Comparison of ENCODE assay signal across 19 mouse cellular contexts in genomic region chr17:46574535-46574934, GRCm38 (mm10). TPM values are rescaled to one million over a fixed set of nuclear protein-coding genes. Genes with fewer than 3 reads are reported as not detected.
A peak's percentile ranks its signal among the peaks of the same experiment; 100 is the strongest.
DNase-seq lines count a peak whose midpoint lies in the region; ATAC-seq lines count a peak whose summit lies in the region.
"Had no signal": no experiment of that assay in that cellular context is flagged by ENCODE, and none has a peak within 500 bp of the region (broad histone marks: within the 10 kb centered on the region; RNA-seq: fewer than 3 reads in every experiment).

No protein-coding gene starts in this region.

- 96% methylated on average over 7 of the region's 7 CpGs for WGBS in forebrain, embryonic 12.5 days

- ATAC-seq in forebrain, embryonic 12.5 days (ENCODE audit: low FRiP score) = no peak
- ATAC-seq: CD4-positive, CD25-positive, alpha-beta regulatory T cell, adult 4 months; forebrain, embryonic 14.5 days; forebrain, embryonic 16.5 days had no signal

- no peaks in the 10 kb centered on the region for H3K4me1 ChIP-seq in forebrain, embryonic 12.5 days
- H3K4me1 ChIP-seq: embryonic facial prominence, embryonic 10.5 days; embryonic facial prominence, embryonic 12.5 days had no signal

- H3K9ac ChIP-seq in forebrain, embryonic 12.5 days = no peak overlapping the region
- H3K9ac ChIP-seq: embryonic facial prominence, embryonic 12.5 days had no signal

- no peaks in the 10 kb centered on the region for H3K27me3 ChIP-seq in forebrain, embryonic 12.5 days
- H3K27me3 ChIP-seq: embryonic facial prominence, embryonic 12.5 days had no signal

- no peak overlapping the region for H3K27ac ChIP-seq in forebrain, embryonic 12.5 days
- H3K27ac ChIP-seq: embryonic facial prominence, embryonic 10.5 days; embryonic facial prominence, embryonic 12.5 days had no signal

- H3K4me3 ChIP-seq in forebrain, embryonic 12.5 days (replicated peaks) = no peak overlapping the region
- H3K4me3 ChIP-seq: embryonic facial prominence, embryonic 10.5 days; embryonic facial prominence, embryonic 12.5 days had no signal

- peaks cover 88% of the 10 kb centered on the region for H3K36me3 ChIP-seq in forebrain, embryonic 12.5 days (replicated peaks)
- H3K36me3 ChIP-seq: G1E had no signal

- H3K9me3 ChIP-seq in forebrain, embryonic 12.5 days = no peaks in the 10 kb centered on the region
- H3K9me3 ChIP-seq: embryonic facial prominence, embryonic 10.5 days; embryonic facial prominence, embryonic 12.5 days; G1E had no signal

- H3K4me2 ChIP-seq in forebrain, embryonic 12.5 days = no peak overlapping the region
- H3K4me2 ChIP-seq: embryonic facial prominence, embryonic 12.5 days had no signal

- DNase-seq in adrenal gland, adult 2 months = peak; percentile 49
- no peak for DNase-seq in adrenal gland, postnatal 14 days
- DNase-seq in 3T3-L1 (ENCODE audit: low read depth, low spot score) = peak; percentile 75
- peak; percentile 73 for DNase-seq in NIH3T3 (ENCODE audit: low read depth)
- DNase-seq in layer of hippocampus, postnatal 14 days (ENCODE audit: low spot score in 2 of 2) = no peak
- DNase-seq: adrenal gland, postnatal 10 days; B cell, adult 2 months; cerebellum, adult 11-12 months; cerebellum, adult 2 months; cerebellum, adult 9-10 months; cerebellum, postnatal 10 days; cerebellum, postnatal 25 days had no signal

RNA-seq across cellular contexts. Expression of gene Srf, which starts 18.6 kb away (rescaled TPM):
- total RNA-seq in adrenal gland, adult 2 months (2021) = 10 to 100 TPM; 35.6 to 45.2 TPM
- 178 and 199 TPM in 2 replicates for polyA plus RNA-seq in adrenal gland, adult 2 months (2012; rRNA removed)
- 38.4 and 39.2 TPM in 2 replicates for total RNA-seq in adrenal gland, postnatal 14 days (2021)
- 10 to 100 TPM; 62.7 to 65.5 TPM for total RNA-seq in layer of hippocampus, postnatal 14 days (2021)
- polyA plus RNA-seq in forebrain, embryonic 12.5 days (2016; fragmentation: Nextera tagmentation; extraction: Ambion mirVana) = 5.0 TPM in 2 replicates

RNA-seq across cellular contexts. Expression of gene Cul9, which starts 28.3 kb away (rescaled TPM):
- total RNA-seq in adrenal gland, adult 2 months (2021) = 10 to 100 TPM; 20.0 to 23.1 TPM
- polyA plus RNA-seq in adrenal gland, adult 2 months (2012; rRNA removed) = 42.3 and 48.0 TPM in 2 replicates
- total RNA-seq in adrenal gland, postnatal 14 days (2021) = 17.1 and 20.7 TPM in 2 replicates
- total RNA-seq in layer of hippocampus, postnatal 14 days (2021) = 10 to 100 TPM; 42.7 to 43.9 TPM
- polyA plus RNA-seq in forebrain, embryonic 12.5 days (2016; fragmentation: Nextera tagmentation; extraction: Ambion mirVana) = 9.8 and 11.3 TPM in 2 replicates

RNA-seq across cellular contexts. Expression of gene Ptk7, which starts 54.8 kb away (rescaled TPM):
- 1 to 10 TPM; 4.6 to 8.0 TPM for total RNA-seq in adrenal gland, adult 2 months (2021)
- polyA plus RNA-seq in adrenal gland, adult 2 months (2012; rRNA removed) = 8.6 and 9.2 TPM in 2 replicates
- total RNA-seq in adrenal gland, postnatal 14 days (2021) = 13.8 and 16.0 TPM in 2 replicates
- 10 to 100 TPM; 11.2 to 11.4 TPM for total RNA-seq in layer of hippocampus, postnatal 14 days (2021)
- 55.3 and 56.4 TPM in 2 replicates for polyA plus RNA-seq in forebrain, embryonic 12.5 days (2016; fragmentation: Nextera tagmentation; extraction: Ambion mirVana)
- polyA plus RNA-seq: CD4-positive, CD25-positive, alpha-beta regulatory T cell, adult 4 months had no signal

Comparison
In these comparisons a context has a peak if more than half of its experiments do, and no peak if none do; other contexts are left out.
1. DNase-seq: peak in adrenal gland, adult 2 months (single experiment), 3T3-L1 (single experiment) and NIH3T3 (single experiment); none in adrenal gland, postnatal 14 days (single experiment) and layer of hippocampus, postnatal 14 days (0 of 2).